Comparison of ENCODE assay signal across 12 mouse cellular contexts in the genomic region with DNA sequence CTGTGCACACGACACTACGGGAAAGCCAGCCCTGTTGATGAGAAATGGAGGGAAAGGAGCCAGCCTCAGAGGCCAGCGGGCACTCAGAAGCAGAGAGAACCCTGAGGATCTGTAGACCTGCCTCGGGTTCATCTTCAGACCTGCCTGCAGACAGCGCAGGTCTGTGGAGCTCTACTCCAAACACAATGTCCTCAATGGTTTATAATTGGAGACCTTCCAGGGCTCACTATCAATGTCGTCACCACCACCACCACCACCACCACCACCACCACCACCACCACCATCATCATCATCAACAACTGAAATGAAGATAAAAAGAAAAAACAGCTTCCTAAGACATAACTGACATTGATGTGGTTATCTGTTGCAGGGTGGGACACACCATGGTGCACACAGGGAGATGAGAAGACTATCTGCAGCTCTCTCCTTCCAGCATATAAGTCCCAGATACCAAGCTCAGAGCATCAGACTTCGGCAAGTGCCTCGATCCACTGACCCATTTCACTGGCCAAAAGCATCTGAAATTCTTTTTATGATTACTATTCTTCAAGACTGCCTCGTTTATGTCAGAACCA.
"Had no signal": no experiment of that assay in that cellular context is flagged by ENCODE, and none has a peak within 500 bp of the region (broad histone marks: within the 10 kb centered on the region; RNA-seq: fewer than 3 reads in every experiment).

No protein-coding gene starts in this region.

- H3K36me3 ChIP-seq: intestine, embryonic 15.5 days had no signal

- DNase-seq: kidney, adult 18-20 months; kidney, postnatal 14 days; lung, embryonic 14.5 days; lung, postnatal 10 days; lung, postnatal 4 days; right cerebral cortex, adult 18-20 months; thymus, adult 18-20 months; thymus, postnatal 14 days had no signal

- H3K27me3 ChIP-seq: intestine, embryonic 15.5 days; kidney, embryonic 15.5 days; limb, embryonic 15.5 days; midbrain, embryonic 13.5 days had no signal

- H3K4me3 ChIP-seq: intestine, embryonic 15.5 days; kidney, embryonic 15.5 days; limb, embryonic 15.5 days; midbrain, embryonic 13.5 days had no signal

- H3K9me3 ChIP-seq: intestine, embryonic 15.5 days; kidney, embryonic 15.5 days; limb, embryonic 15.5 days; midbrain, embryonic 13.5 days had no signal

- H3K4me1 ChIP-seq: intestine, embryonic 15.5 days; kidney, embryonic 15.5 days; limb, embryonic 15.5 days had no signal

- H3K4me2 ChIP-seq: intestine, embryonic 15.5 days; kidney, embryonic 15.5 days; limb, embryonic 15.5 days; lung, embryonic 14.5 days; midbrain, embryonic 13.5 days had no signal

- ATAC-seq: intestine, embryonic 15.5 days; midbrain, embryonic 13.5 days had no signal

- H3K9ac ChIP-seq: intestine, embryonic 15.5 days; kidney, embryonic 15.5 days; limb, embryonic 15.5 days; lung, embryonic 14.5 days; midbrain, embryonic 13.5 days had no signal

- H3K27ac ChIP-seq: intestine, embryonic 15.5 days; kidney, embryonic 15.5 days; limb, embryonic 15.5 days; midbrain, embryonic 13.5 days had no signal
